Mouse (Mus musculus): Measurements from ENCODE around the gene Tnk2.
"Not testable (repeated sequence)": the region's sequence is repeated elsewhere in the genome, so short reads cannot be mapped to it uniquely, and the experiment has no call there.

The Tnk2 gene

GRCm38 (mm10) chr16:32636331-32636730, 7.3 kb upstream of the Tnk2 start:
- DNase-seq (ENCODE audit: low read depth, low spot score) = no peak

DNA sequence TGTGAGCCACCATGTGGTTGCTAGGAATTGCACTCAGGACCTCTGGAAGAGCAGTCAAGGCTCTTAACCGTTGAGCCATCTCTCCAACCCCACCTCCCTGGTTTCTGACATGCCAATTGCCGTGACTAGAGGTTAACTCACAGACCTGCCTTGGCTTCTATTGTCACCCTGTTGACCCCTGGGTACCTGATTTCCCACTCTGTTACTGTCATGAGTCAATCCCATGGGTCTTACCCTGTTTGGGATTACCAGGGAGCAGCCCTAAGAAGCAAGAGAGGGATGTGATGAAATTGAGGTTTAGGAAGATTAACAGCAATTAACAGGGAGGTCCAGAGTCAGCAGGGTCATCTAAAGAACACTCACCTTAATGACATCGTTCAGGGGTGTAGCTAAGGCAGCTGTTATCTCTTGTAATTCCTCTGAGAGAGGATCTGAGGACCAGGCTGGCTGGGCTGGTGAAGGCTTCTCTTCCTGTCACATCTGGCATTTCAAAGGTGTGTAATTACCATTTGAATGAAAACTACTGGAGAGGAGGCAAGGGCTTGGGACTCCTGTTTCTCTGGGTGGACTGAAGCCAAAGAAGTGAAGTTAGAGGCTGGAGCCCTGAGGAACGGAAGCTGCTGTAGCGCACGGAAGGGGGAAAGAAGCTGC, 6.7 kb upstream of the Tnk2 start:
- DNase-seq (ENCODE audit: low read depth, low spot score) = no peak

DNA sequence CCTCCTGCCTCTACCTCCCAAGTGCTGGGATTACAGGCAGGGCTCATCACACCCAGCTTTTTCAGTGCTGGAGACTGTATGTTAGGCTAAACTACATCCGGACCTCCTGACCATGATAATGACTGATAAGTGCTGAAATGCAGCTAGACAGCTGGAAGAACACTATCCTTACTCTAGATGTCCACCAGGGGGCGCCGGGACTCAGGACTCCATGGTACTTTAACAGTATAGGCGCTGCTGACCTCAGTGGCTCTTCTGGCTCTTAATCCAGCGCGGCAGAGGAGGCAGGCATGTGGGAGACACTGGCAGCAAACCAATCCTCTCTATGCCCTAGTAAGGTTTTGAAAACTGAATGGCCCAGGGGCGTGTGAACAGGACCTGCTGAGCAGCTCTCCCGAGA, 5.2 kb upstream of the Tnk2 start:
- peak; percentile 84 for DNase-seq (ENCODE audit: low read depth, low spot score)

GRCm38 (mm10) chr16:32640096-32640495, 3.6 kb upstream of the Tnk2 start:
- DNase-seq (ENCODE audit: low read depth, low spot score) = no peak

DNA sequence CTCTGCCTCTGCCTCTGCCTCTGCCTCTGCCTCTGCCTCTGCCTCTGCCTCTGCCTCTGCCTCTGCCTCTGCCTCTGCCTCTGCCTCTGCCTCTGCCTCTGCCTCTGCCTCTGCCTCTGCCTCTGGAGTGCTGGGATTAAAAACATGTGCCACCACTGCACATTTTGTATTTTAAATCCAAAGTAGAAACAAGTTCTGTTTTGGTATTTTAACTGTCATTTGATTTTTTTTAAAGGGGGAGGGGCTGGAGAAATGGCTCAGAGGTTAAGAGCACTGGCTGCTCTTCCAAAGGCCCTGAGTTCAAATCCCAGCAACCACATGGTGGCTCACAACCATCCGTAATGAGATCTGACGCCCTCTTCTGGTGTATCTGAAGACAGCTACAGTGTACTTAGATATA, 3.0 kb upstream of the Tnk2 start:
- DNase-seq (ENCODE audit: low read depth, low spot score) = not testable (repeated sequence)

DNA sequence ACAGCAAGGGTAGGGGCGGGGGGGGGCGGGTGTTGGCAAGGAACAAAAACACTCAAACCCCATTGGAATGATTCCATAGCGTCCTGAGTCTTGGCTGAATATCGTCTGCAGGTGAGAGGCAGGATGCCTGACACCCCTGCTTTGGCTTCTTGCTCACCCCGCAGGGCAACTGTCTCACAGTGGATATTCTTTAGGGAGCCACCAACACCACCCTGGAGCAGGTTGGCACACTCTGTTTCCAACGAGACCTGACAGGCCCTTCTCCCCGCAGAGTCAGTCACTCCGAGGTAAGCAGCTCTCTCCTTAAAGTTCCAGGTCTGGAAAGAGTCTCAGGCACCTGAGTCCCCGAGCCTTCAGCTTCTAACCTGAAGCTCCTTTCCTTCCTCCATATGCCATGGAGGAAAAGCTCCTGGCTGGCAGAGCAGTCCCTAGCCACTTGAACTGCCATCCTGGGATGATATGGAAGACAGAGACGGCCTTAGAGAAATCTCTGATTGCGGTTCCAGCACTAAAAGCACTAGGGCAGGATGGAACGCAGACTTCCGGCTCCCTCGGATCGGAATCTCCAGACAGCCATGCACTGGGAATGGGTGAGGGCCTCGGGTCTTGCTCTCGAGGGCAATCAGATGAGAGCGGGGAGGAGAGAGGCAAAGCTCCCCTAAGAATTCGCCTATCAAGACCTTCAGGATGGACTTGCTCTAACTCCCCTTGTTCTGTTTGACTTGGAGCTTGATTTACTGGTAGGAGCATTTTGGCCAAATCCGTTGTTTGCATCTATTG, 2.0 kb upstream of the Tnk2 start:
- DNase-seq (ENCODE audit: low read depth, low spot score) = no peak

GRCm38 (mm10) chr16:32642280-32642679, 1.4 kb upstream of the Tnk2 start:
- no peak for DNase-seq (ENCODE audit: low read depth, low spot score)

DNA sequence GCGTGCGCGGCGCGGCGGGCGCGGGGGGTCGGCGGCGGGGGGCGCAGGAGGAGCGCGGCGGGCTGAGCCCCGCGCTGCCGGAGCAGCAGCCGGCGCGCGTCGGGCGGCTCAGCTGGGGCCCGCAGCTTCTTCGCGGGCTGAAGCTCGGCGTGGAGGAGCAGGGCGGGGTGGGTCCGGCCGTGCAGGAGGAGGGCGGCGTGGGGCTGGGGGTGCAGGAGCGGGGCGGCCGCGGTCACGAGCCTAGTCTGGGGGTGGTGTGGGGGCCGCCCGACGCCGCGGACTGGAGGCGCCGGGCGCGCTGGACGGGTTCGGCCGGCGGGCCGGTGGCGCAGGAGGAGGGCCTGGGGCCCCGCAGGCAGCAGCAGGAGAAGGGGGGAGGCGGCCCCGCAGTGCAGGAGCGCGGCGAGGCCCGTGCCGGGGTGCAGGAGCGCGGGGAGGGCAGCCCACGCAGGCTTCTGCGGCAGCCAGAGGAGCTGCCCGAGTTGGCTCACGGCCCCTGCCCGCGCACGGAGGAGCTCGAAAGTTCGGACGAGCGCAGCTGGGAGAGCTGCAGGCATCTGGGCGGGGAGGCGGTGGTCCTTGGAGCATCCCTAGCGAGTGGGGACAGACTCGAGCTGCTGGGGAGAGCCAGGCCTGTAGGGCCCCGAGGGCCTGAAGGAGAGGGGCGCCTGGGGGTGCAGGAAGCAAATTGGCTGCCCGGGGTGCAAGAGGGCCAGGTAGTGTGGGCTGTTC, 561 bp downstream of the Tnk2 start:
- DNase-seq (ENCODE audit: low read depth, low spot score) = peak; percentile 69

DNA sequence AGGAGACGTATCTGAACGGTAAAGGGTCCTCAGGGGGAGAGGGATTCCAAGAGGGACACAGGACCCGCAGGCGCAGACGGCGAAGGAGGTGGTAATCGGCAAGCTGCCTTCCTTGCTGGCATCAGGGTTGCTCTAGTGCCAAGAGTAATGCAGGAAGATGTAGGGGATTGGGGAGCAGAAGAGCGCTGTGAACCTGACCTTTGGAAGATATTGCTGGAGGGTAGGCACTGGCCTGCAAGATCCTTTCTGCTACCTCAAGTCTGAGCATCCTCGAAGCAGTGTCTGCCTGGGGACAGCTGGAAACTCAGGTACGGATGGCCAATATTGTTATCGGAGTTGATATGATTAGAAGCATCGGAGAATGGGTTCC, 1.1 kb downstream of the Tnk2 start:
- no peak for DNase-seq (ENCODE audit: low read depth, low spot score)

DNA sequence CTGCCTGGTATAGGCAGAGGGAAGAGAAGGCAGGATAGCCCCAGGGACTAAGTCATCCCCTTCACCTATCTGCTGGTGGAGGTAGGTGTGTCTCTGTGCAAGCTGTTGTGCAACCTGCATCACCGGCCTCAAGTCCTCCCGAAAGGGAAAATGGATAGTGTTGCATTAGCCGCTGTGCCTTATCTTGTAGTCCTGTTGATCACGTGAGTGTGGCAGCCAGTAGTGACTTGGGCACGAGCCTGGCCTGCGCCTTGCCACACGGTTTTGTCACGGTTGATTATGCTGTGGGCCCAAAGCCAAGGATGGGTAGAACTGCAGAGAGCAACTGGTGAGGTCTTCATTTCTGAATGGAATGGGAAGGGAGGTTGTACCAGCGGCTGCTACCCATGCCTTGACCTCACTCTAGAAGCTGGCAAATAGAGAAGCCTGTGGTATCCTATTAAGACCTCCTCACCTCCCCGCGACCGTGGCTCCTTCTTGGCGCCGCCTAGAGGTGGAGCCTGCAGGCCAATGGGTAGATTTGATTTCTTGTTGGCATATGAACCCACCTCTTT, 1.8 kb downstream of the Tnk2 start:
- peak; percentile 90 for DNase-seq (ENCODE audit: low read depth, low spot score)

DNA sequence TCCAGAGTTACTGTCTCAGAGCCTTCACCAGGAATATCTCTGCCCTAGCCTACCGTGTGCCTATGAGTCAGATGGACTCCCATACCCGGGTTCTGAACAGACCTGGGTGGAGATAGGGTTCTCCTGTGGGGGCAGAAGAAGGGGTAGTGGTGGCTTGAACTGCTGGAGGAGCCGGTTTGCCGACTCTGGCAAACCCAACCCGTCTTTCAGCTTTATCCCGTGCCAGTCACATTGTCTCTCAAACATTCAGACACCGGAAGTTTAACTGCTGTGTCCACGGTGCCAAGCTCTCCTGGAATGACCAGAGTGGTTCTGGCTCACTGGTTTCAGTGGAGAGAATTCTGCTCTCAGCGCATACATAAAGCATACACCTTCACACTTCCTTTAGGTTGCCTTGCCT, 2.3 kb downstream of the Tnk2 start:
- DNase-seq (ENCODE audit: low read depth, low spot score) = no peak

DNA sequence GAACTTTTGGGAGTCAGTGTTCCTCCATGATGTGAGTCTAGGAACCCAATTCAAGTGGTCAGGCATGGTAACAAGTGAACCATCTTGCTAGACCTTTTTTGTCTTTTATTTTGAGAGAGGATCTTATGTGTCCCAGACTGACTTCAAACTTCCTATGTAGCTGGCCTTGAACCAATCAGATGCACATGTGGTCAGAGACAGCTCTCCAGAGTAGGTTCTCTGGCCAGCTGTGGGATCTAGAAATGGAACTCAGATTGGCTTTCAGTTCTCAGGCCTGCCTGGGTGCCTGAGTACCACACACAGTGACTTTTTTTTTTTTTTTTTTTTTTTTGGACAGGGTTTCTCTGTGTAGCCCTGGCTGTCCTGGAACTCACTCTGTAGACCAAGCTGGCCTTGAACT, 4.0 kb downstream of the Tnk2 start:
- peak; percentile 39 for DNase-seq (ENCODE audit: low read depth, low spot score)

- DNase-seq (ENCODE audit: low read depth, low spot score) = peak; percentile 39
These were observed 6.8 kb downstream of the Tnk2 start for GRCm38 (mm10) chr16:32650461-32650860.

DNA sequence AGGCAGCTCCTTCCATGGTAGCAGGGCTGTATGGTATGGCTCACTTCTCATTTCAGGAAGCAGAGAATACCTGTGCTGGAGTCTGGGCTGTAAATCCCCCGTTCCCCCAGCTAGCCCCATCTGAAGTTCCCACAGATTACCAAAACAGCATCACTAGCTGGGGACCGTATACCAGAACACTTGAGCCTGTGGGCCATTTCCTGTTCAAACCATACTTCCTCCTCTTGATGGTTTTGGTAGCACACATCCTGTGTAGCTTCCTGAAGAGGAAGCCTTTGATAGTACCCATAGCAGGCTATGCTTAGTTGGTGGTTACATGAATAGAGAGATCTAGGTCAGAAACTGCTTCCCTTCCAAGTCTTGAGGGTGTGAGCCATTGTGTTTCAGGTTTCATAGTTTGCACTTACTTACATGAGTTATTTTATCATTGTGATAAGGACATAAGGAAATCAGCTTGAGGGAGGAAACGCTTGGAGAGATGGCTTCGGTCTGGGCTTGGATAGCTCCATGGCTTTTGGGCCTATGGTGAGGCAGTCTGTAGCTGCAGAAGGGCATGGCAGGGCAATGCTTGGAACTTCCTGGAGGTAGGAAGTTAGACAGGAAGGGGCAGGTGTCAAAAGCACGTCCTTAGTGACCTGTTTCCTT, 7.4 kb downstream of the Tnk2 start:
- DNase-seq (ENCODE audit: low read depth, low spot score) = peak; percentile 64

- no peak for DNase-seq (ENCODE audit: low read depth, low spot score)
These were observed 10.5 kb downstream of the Tnk2 start for GRCm38 (mm10) chr16:32654071-32654733.

DNA sequence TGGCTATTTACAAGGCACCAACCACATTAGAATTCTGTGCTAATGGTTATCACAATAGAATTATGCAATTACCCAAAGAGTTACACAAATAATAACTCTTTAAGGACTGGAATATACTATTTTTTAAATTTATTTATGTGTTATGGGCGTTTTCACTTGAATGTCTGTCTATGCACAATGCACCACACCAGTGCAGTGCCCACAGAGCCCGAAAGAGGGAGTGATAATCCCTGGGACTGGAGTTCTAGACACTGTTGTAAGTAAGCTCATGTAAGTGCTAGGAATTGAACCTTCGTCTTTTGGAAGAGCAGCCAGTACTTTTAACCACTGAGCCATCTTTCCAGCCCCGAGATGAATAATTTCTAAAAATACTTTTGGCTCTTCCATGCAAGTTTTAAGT, 11.9 kb downstream of the Tnk2 start:
- no peak for DNase-seq (ENCODE audit: low read depth, low spot score)

DNA sequence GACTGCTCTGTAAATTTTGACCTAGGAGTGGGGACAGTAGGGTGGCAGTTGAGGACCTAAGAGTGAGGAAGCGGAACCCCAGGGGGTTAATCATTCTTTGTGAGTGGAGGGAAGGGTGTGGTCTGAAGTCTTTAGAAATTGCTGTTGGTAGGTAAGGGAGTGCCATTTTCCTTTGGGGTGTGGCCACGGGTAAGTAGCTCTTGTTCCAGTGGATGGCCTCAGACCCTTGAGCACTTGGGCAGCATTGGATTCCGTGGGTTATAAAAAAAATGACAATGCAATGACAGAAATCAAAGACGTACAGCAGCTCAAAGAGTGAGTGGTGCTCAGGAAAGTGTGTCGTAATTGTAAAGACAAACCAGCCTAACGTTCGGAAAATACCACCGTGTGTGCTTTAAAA, 12.6 kb downstream of the Tnk2 start:
- DNase-seq (ENCODE audit: low read depth, low spot score) = no peak

DNA sequence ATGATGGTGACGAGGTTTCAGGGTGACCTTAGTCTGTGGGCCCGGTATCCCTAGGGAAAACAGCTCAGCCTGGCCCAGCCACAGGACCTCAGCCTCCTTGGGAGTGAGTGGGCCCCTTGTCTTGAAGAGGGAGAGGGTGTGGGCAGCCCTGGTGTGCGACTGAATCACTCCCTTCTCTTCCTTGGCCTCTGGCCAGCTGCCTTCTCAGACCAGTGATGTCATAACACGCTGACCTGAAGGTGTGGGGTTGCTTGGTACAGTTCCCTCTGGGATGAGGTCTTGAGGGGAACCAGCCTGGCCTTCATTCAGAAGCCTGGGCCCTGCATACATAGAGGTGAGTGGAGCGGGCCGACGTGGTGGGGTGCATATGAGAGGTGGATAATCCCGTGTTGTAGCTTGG, 13.1 kb downstream of the Tnk2 start:
- DNase-seq (ENCODE audit: low read depth, low spot score) = no peak

DNA sequence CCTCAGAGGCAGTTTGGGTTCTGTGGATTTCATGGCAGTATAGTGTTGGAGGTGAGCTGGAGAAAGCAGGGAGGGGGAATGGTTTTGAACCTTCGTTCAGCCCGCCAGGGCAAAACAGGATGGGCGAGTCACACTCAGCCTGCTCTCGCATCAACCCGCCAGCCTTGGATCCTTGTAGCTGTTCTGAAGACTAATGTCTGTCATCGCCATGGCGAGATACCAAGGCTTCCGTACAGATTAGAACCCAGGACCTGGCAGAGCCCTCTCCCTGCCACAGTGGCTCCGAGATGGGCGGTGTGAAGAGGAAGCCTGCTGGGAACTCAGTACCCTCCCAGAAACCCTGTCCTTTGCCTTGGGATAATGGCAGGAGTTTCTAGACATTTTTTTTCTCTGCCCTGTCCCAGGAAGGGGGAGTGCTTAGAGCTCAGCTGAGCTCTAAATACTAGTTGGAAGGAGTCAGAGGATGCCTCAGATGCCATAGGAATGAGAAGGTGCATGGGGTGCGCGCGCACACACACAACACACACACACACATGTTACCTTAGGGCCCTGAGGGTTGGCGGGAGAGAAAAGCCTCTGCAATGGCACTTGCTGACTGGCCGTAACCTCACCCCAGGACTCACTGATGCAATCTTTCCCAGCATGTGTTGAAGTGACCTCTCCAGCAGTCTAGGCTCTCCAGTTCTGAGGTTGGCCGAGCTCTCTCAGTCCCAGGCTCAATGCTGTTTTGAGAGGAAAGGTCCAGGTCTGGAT, 14.0 kb downstream of the Tnk2 start:
- DNase-seq (ENCODE audit: low read depth, low spot score) = no peak

DNA sequence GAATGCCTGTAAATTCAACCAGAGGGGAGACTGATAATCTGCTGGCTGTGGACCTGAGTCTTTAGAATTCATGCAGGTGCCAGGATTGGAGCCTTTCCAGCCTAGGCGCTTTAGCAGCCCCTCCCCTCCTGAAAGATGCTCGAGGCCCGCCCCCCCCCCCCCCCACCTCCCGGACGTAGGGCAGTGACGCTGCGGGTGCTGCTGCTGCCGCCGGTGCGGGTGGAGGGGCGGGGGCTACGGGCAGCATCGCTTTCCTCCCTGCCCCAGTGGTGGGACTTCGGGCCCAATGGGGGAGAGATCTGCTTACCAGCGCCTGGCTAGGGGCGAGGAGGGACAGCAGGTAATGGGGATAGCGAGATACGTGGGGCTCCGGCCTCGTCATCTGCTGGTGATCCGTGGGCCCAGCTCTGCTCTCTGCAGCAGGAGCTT, 15.1 kb downstream of the Tnk2 start:
- DNase-seq (ENCODE audit: low read depth, low spot score) = no peak

GRCm38 (mm10) chr16:32659385-32659784, 15.7 kb downstream of the Tnk2 start:
- DNase-seq (ENCODE audit: low read depth, low spot score) = no peak

Data from A20 (cell line).